Mouse (Mus musculus): ENCODE measurements at regions not wholly inside any gene's neighbourhood (a gene's known extent, or its start where the extent isn't known, plus 50 kb on each side); places are given as distances from the start of the nearest gene placed in this dataset.

- H3K27me3 ChIP-seq (replicated peaks): no peaks in the 10 kb centered on the region
- H3K4me1 ChIP-seq: no peaks in the 10 kb centered on the region
- no peaks in the 10 kb centered on the region for H3K36me3 ChIP-seq (replicated peaks; ENCODE audit: low read length)
- no peak for TF ChIP-seq FLI1 (IDR thresholded peaks at IDR 0.05; ENCODE audit: low read length)
- no peak for TF ChIP-seq GATA1 (IDR thresholded peaks at IDR 0.05; ENCODE audit: borderline replicate concordance, low read length)
- no peak overlapping the region for H3K4me3 ChIP-seq (replicated peaks)
- no peaks in the 10 kb centered on the region for H3K9me3 ChIP-seq
Observed at GRCm38 (mm10) chr13:99745526-99745925, 155.4 kb downstream of the Cartpt start.

GRCm38 (mm10) chr13:99744790-99745120, 156.1 kb downstream of the Cartpt start:
- H3K36me3 ChIP-seq (replicated peaks; ENCODE audit: low read length): no peaks in the 10 kb centered on the region
- TF ChIP-seq GATA1 (IDR thresholded peaks at IDR 0.05; ENCODE audit: borderline replicate concordance, low read length) (no peak), FLI1 (IDR thresholded peaks at IDR 0.05; ENCODE audit: low read length) (no peak)
- H3K4me1 ChIP-seq: no peaks in the 10 kb centered on the region
- H3K4me3 ChIP-seq (replicated peaks): no peak overlapping the region
- H3K27me3 ChIP-seq (replicated peaks): no peaks in the 10 kb centered on the region
- H3K9me3 ChIP-seq: no peaks in the 10 kb centered on the region

- Histone ChIP-seq H3K36me3 (replicated peaks; ENCODE audit: low read length) (no peaks in the 10 kb centered on the region), H3K27me3 (replicated peaks) (no peaks in the 10 kb centered on the region), H3K4me3 (replicated peaks) (no peak overlapping the region), H3K9me3 (no peaks in the 10 kb centered on the region), H3K4me1 (no peaks in the 10 kb centered on the region)
- TF ChIP-seq FLI1 (IDR thresholded peaks at IDR 0.05; ENCODE audit: low read length) (no peak), GATA1 (IDR thresholded peaks at IDR 0.05; ENCODE audit: borderline replicate concordance, low read length) (no peak)
Observed at GRCm38 (mm10) chr13:99743952-99744789, 156.7 kb downstream of the Cartpt start.

GRCm38 (mm10) chr13:99742507-99742906, 158.4 kb downstream of the Cartpt start:
- Histone ChIP-seq H3K4me3 (replicated peaks) (no peak overlapping the region), H3K9me3 (no peaks in the 10 kb centered on the region), H3K36me3 (replicated peaks; ENCODE audit: low read length) (no peaks in the 10 kb centered on the region), H3K4me1 (no peaks in the 10 kb centered on the region), H3K27me3 (replicated peaks) (no peaks in the 10 kb centered on the region)
- TF ChIP-seq FLI1 (IDR thresholded peaks at IDR 0.05; ENCODE audit: low read length) (no peak), GATA1 (IDR thresholded peaks at IDR 0.05; ENCODE audit: borderline replicate concordance, low read length) (no peak)

GRCm38 (mm10) chr13:99741981-99742380, 158.9 kb downstream of the Cartpt start:
- H3K9me3 ChIP-seq: no peaks in the 10 kb centered on the region
- H3K4me1 ChIP-seq: no peaks in the 10 kb centered on the region
- H3K36me3 ChIP-seq (replicated peaks; ENCODE audit: low read length): no peaks in the 10 kb centered on the region
- TF ChIP-seq GATA1 (IDR thresholded peaks at IDR 0.05; ENCODE audit: borderline replicate concordance, low read length) (no peak), FLI1 (IDR thresholded peaks at IDR 0.05; ENCODE audit: low read length) (no peak)
- H3K4me3 ChIP-seq (replicated peaks): no peak overlapping the region
- no peaks in the 10 kb centered on the region for H3K27me3 ChIP-seq (replicated peaks)

GRCm38 (mm10) chr13:99739420-99739819, 161.5 kb downstream of the Cartpt start:
- TF ChIP-seq GATA1 (IDR thresholded peaks at IDR 0.05; ENCODE audit: borderline replicate concordance, low read length) (no peak), FLI1 (IDR thresholded peaks at IDR 0.05; ENCODE audit: low read length) (no peak)

GRCm38 (mm10) chr13:99737271-99737670, 163.6 kb downstream of the Cartpt start:
- H3K4me3 ChIP-seq (replicated peaks): no peak overlapping the region
- TF ChIP-seq FLI1 (IDR thresholded peaks at IDR 0.05; ENCODE audit: low read length): no peak
- no peak for TF ChIP-seq GATA1 (IDR thresholded peaks at IDR 0.05; ENCODE audit: borderline replicate concordance, low read length)
- H3K4me1 ChIP-seq: no peaks in the 10 kb centered on the region
- no peaks in the 10 kb centered on the region for H3K36me3 ChIP-seq (replicated peaks; ENCODE audit: low read length)
- H3K9me3 ChIP-seq: no peaks in the 10 kb centered on the region
- no peaks in the 10 kb centered on the region for H3K27me3 ChIP-seq (replicated peaks)

More at GRCm38 (mm10) chr13:99739420-99739819, 161.5 kb downstream of the Cartpt start:
- H3K36me3 ChIP-seq (replicated peaks; ENCODE audit: low read length): no peaks in the 10 kb centered on the region
- H3K27me3 ChIP-seq (replicated peaks): no peaks in the 10 kb centered on the region
- H3K4me3 ChIP-seq (replicated peaks): no peak overlapping the region
- no peaks in the 10 kb centered on the region for H3K9me3 ChIP-seq
- no peaks in the 10 kb centered on the region for H3K4me1 ChIP-seq

- H3K9me3 ChIP-seq: no peaks in the 10 kb centered on the region
- TF ChIP-seq FLI1 (IDR thresholded peaks at IDR 0.05; ENCODE audit: low read length) (no peak), GATA1 (IDR thresholded peaks at IDR 0.05; ENCODE audit: borderline replicate concordance, low read length) (no peak)
- no peaks in the 10 kb centered on the region for H3K36me3 ChIP-seq (replicated peaks; ENCODE audit: low read length)
- no peak overlapping the region for H3K4me3 ChIP-seq (replicated peaks)
- no peaks in the 10 kb centered on the region for H3K27me3 ChIP-seq (replicated peaks)
- H3K4me1 ChIP-seq: no peaks in the 10 kb centered on the region
Observed at GRCm38 (mm10) chr13:99729145-99729544, 171.7 kb downstream of the Cartpt start.

- Histone ChIP-seq H3K27me3 (replicated peaks) (no peaks in the 10 kb centered on the region), H3K36me3 (replicated peaks; ENCODE audit: low read length) (no peaks in the 10 kb centered on the region), H3K4me3 (replicated peaks) (no peak overlapping the region), H3K4me1 (no peaks in the 10 kb centered on the region), H3K9me3 (peaks cover 3% of the 10 kb centered on the region; the same call in 1 of the 2 replicates)
- TF ChIP-seq FLI1 (IDR thresholded peaks at IDR 0.05; ENCODE audit: low read length) (no peak), GATA1 (IDR thresholded peaks at IDR 0.05; ENCODE audit: borderline replicate concordance, low read length) (no peak)
Observed at GRCm38 (mm10) chr13:99724245-99724644, 176.6 kb downstream of the Cartpt start.

GRCm38 (mm10) chr13:99723237-99723981, 177.5 kb downstream of the Cartpt start:
- Histone ChIP-seq H3K9me3 (peaks cover 3% of the 10 kb centered on the region; the same call in 1 of the 2 replicates), H3K4me3 (replicated peaks) (no peak overlapping the region), H3K36me3 (replicated peaks; ENCODE audit: low read length) (no peaks in the 10 kb centered on the region), H3K27me3 (replicated peaks) (no peaks in the 10 kb centered on the region), H3K4me1 (no peaks in the 10 kb centered on the region)
- TF ChIP-seq GATA1 (IDR thresholded peaks at IDR 0.05; ENCODE audit: borderline replicate concordance, low read length) (no peak), FLI1 (IDR thresholded peaks at IDR 0.05; ENCODE audit: low read length) (no peak)

Measured in megakaryocyte, embryonic 14.5 days (primary cell).